ENCODE assay signal across 8 mouse cellular contexts in the genomic region with DNA sequence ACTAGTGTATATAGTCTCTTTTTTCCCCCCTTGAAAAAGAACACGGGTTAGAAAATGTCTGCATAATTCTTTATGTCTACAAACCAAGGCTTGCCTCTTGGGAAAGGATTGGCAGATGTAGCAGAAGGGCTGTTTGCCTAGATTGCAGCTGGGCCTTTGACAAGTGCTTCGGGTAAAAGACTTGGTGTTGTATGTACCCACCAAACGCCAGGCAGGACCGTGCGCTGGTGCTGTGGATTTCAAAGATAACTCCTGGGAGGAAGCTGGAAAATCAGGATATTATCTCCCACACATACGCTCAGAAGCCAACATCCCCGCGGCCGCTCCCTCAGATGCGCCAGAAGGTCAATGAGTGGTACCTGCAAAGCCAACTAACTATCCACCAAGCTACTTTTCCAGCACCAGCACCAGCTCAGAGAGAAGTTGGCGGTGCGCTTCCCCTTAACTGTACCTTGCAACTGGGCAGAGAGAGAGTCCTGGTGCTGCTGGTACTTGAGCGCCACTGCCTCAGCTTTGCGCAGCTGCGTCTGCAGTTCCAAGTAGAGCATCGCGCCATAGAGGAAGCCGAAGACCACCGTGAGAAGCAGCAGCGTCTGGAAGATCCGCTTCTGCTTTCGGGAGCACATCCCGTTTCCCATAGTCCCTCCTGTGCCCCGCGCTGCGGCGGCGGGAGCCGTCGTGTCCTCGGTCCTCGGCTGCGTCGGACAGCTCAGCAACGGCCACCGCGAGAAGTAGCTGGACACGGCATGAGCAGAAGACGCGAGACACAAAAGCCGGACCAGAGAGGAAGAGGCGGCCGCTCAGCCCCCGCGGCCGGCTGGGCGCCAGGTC. TPM values are rescaled to one million over a fixed set of nuclear protein-coding genes. Genes with fewer than 3 reads are reported as not detected.
A peak's percentile ranks its signal among the peaks of the same experiment; 100 is the strongest.
DNase-seq lines count a peak whose midpoint lies in the region; ATAC-seq and TF ChIP-seq lines count a peak whose summit lies in the region.

No protein-coding gene starts in this region.

- peaks cover 35% of the 10 kb centered on the region for H3K4me1 ChIP-seq in heart, embryonic 10.5 days
- H3K4me1 ChIP-seq in midbrain, embryonic 11.5 days (ENCODE audit: control insufficient read depth, insufficient read depth, low read length) = peaks cover 18% of the 10 kb centered on the region

- ATAC-seq in midbrain, embryonic 11.5 days (ENCODE audit: low FRiP score) = peak; percentile 57

- no peaks in the 10 kb centered on the region for H3K27me3 ChIP-seq in heart, embryonic 10.5 days (ENCODE audit: insufficient read depth, poor library complexity, severe bottlenecking)
- H3K27me3 ChIP-seq in midbrain, embryonic 11.5 days (ENCODE audit: control insufficient read depth, insufficient read depth, low read length) = no peaks in the 10 kb centered on the region
- no peaks in the 10 kb centered on the region; the same call in 1 of the 2 replicates for H3K27me3 ChIP-seq in splenic B cell, adult 2 months (ENCODE audit: control insufficient read depth, insufficient read depth, low read length, poor library complexity, severe bottlenecking)

- no peaks in the 10 kb centered on the region for H3K9me3 ChIP-seq in heart, embryonic 10.5 days
- no peaks in the 10 kb centered on the region for H3K9me3 ChIP-seq in midbrain, embryonic 11.5 days (ENCODE audit: control insufficient read depth, low read length)

- peak overlapping the region; percentile 83 for H3K9ac ChIP-seq in midbrain, embryonic 11.5 days (ENCODE audit: low read length)

- 2% methylated on average over 47 of the region's 47 CpGs for WGBS in heart, embryonic 10.5 days
- WGBS in midbrain, embryonic 11.5 days = 4% methylated on average over 47 of the region's 47 CpGs

- DNase-seq in 3134 (ENCODE audit: extremely low read depth, insufficient read length, low spot score) = peak; percentile 89
- DNase-seq in CD4-positive helper T cell, adult 2 months (ENCODE audit: low read depth, low spot score) = peak; percentile 38
- peak; percentile 70 for DNase-seq in embryo, embryonic 10 days (ENCODE audit: low spot score)
- peak; percentile 78 for DNase-seq in heart, embryonic 10.5 days (ENCODE audit: low spot score)
- DNase-seq in left cerebral cortex, adult 2 months (ENCODE audit: extremely low spot score in 1 of 2, low spot score in 2 of 2) = peak in 1 of 2 experiments; percentile 42
- peak; percentile 96 for DNase-seq in midbrain, embryonic 11.5 days (ENCODE audit: low spot score, missing footprints)
- DNase-seq in splenic B cell, adult 2 months (ENCODE audit: low read depth, low spot score) = peak; percentile 36
- DNase-seq in kidney, adult 11 months = no peak

- no peaks in the 10 kb centered on the region for H3K36me3 ChIP-seq in heart, embryonic 10.5 days
- no peaks in the 10 kb centered on the region for H3K36me3 ChIP-seq in midbrain, embryonic 11.5 days (ENCODE audit: control insufficient read depth, insufficient read depth, low read length)
- H3K36me3 ChIP-seq in splenic B cell, adult 2 months (ENCODE audit: control insufficient read depth, insufficient read depth, low read length, poor library complexity, severe bottlenecking) = no peaks in the 10 kb centered on the region

- no peak for TF ChIP-seq CTCF in left cerebral cortex, adult 2 months (IDR thresholded peaks at IDR 0.05)

- peak overlapping the region; percentile 80 for H3K4me2 ChIP-seq in midbrain, embryonic 11.5 days

- peak overlapping the region; percentile 94 for H3K27ac ChIP-seq in heart, embryonic 10.5 days
- peak overlapping the region; percentile 76 for H3K27ac ChIP-seq in left cerebral cortex, adult 2 months
- H3K27ac ChIP-seq in midbrain, embryonic 11.5 days (ENCODE audit: low read depth, low read length) = peak overlapping the region; percentile 75

- intact Hi-C loops in left cerebral cortex, adult 2 months (cut with DNase I) = loop anchor here (2.0 kb wide), 1 partner anchor 45 kb away; no protein-coding TSS in a partner anchor

- peak overlapping the region; percentile 84 for H3K4me3 ChIP-seq in heart, embryonic 10.5 days
- peak overlapping the region; percentile 90 for H3K4me3 ChIP-seq in left cerebral cortex, adult 2 months
- peak overlapping the region; percentile 71 for H3K4me3 ChIP-seq in midbrain, embryonic 11.5 days (ENCODE audit: low read depth, low read length)

RNA-seq across cellular contexts. Expression of a gene that starts 0.9 kb away (rescaled TPM):
- 43.3 and 50.2 TPM in 2 replicates for polyA plus RNA-seq in heart, embryonic 10.5 days (2016; fragmentation: Nextera tagmentation; extraction: Ambion mirVana)
- 10 to 100 TPM; 19.4 to 24.4 TPM for total RNA-seq in left cerebral cortex, adult 2 months (2021)
- polyA plus RNA-seq in midbrain, embryonic 11.5 days (2014; fragmentation: Nextera tagmentation; extraction: Ambion mirVana) = 43.5 and 46.7 TPM in 2 replicates
